Mouse (Mus musculus) stomach, postnatal 0 days (tissue): Measurements from ENCODE around the gene Gm28047. TPM values are rescaled to one million over a fixed set of nuclear protein-coding genes. Genes with fewer than 3 reads are reported as not detected.
A peak's percentile ranks its signal among the peaks of the same experiment; 100 is the strongest.

Experiments used
- ATAC-seq: fragments of 200-750 bp; cut with Nextera tagmentation; 2 replicates; pipeline ENCODE4 v1.8.0; 2017; ENCODE audit not compliant: low FRiP score, low TSS enrichment
- DNase-seq: peaks from one replicate; pipeline ENCODE4 v3.0.0-alpha.2; 2016; ENCODE audit warnings: low spot score
- H3K27ac ChIP-seq: fragments of 300-500 bp; sonication (generic); replicated peaks from 2 replicates; pipeline ENCODE4 v1.5.1; 2014; ENCODE audit warnings: mild to moderate bottlenecking, control low read depth
- H3K27me3 ChIP-seq: fragments of 300-500 bp; sonication (generic); 2 replicates; pipeline ENCODE4 v1.6.1; 2014; ENCODE audit warnings: low read length; ENCODE audit not compliant: control insufficient read depth, insufficient read depth
- H3K36me3 ChIP-seq: fragments of 300-500 bp; sonication (generic); 2 replicates; pipeline ENCODE4 v1.6.1; 2014; ENCODE audit warnings: low read length, mixed read lengths; ENCODE audit not compliant: control insufficient read depth, insufficient read depth
- H3K4me1 ChIP-seq: fragments of 300-500 bp; sonication (generic); replicated peaks from 2 replicates; pipeline ENCODE4 v1.6.1; 2014; ENCODE audit warnings: antibody characterized with exemption; ENCODE audit not compliant: control insufficient read depth, insufficient read depth
- H3K4me2 ChIP-seq: fragments of 300-500 bp; sonication (generic); replicated peaks from 2 replicates; pipeline ENCODE4 v1.6.1; 2014; ENCODE audit warnings: low read depth, mild to moderate bottlenecking, control low read depth, moderate library complexity
- H3K4me3 ChIP-seq: fragments of 300-500 bp; sonication (generic); 2 replicates; pipeline ENCODE4 v1.5.1; 2014; ENCODE audit warnings: low read depth, low read length, control low read depth
- H3K9ac ChIP-seq: fragments of 300-500 bp; sonication (generic); 2 replicates; pipeline ENCODE4 v1.6.1; 2014; ENCODE audit warnings: mild to moderate bottlenecking, low read length, control low read depth, mixed read lengths
- H3K9me3 ChIP-seq: fragments of 300-500 bp; sonication (generic); 2 replicates; pipeline ENCODE4 v1.6.1; 2016; ENCODE audit warnings: low read length; ENCODE audit not compliant: control insufficient read depth
- CTCF ChIP-seq: IDR thresholded peaks from 2 replicates; pipeline ENCODE4 v1.5.1; 2016; ENCODE audit warnings: antibody characterized with exemption, low read depth, mild to moderate bottlenecking, moderate library complexity
- EP300 ChIP-seq: optimal IDR thresholded peaks from 2 replicates; pipeline ENCODE3; 2016; ENCODE audit warnings: antibody characterized with exemption
- WGBS: fragments of 180-500 bp; shearing (Covaris S2); extraction: QIAGEN DNeasy Blood & Tissue Kit; methylation state at CpG from one replicate; pipeline ENCODE4 v1.1.7; 2014; 5-methylcytosine and 5-hydroxymethylcytosine counted together
- polyA plus RNA-seq: library from polyadenylated mRNA; unstranded; fragments of >200 nt; fragmentation: Nextera tagmentation; extraction: Ambion mirVana; gene quantifications from 2 replicates; pipeline ENCODE4 v1.2.1, GENCODE M21; 2015

Gene Gm28047
- polyA plus RNA-seq, 1 experiment from 2014 or later: not detected

DNA sequence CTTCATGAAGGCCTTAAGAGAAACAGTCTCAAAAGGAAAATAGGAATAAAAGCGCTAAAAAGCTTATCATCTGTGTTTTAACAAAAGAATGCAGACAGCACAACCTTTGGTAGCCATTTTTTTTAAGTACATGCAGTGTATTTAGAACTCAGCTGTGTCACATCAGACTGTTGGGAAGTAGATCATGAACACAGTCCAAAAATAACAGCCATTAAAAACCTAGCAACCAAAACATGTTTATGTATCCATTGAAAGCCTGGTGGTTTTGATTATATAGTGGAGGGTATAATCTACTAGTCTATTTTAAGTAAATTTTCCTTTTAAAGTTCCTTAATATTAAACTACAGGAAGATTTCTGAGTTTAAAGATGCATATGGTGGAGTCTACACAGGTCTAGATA, 34.3 kb downstream of the Gm28047 start:
- DNase-seq: no peak

GRCm38 (mm10) chr15:102589826-102590225, 35.0 kb downstream of the Gm28047 start:
- H3K36me3 ChIP-seq: 0 out of 2 replicates have a peak, but pooled peaks cover 2% of the 10 kb centered on the region
- ATAC-seq: no peak
- H3K9me3 ChIP-seq: no peaks in the 10 kb centered on the region
- 92% methylated on average over 8 of the region's 8 CpGs for WGBS
- H3K27me3 ChIP-seq: no peaks in the 10 kb centered on the region
- no peak overlapping the region for H3K9ac ChIP-seq
- TF ChIP-seq CTCF: no peak
- no peak for TF ChIP-seq EP300
- H3K4me1 ChIP-seq: 0 out of 2 replicates have a peak, but pooled peaks cover 2% of the 10 kb centered on the region
- no peak for DNase-seq
- no peak overlapping the region for H3K4me2 ChIP-seq
- H3K4me3 ChIP-seq: no peak overlapping the region
- H3K27ac ChIP-seq: no peak overlapping the region

More for the DNA sequence above, 34.3 kb downstream of the Gm28047 start:
- 69% methylated on average over 1 of the region's 1 CpGs for WGBS
- Histone ChIP-seq H3K9me3 (no peaks in the 10 kb centered on the region), H3K36me3 (0 out of 2 replicates have a peak, but pooled peaks cover 2% of the 10 kb centered on the region), H3K27ac (no peak overlapping the region), H3K27me3 (no peaks in the 10 kb centered on the region), H3K4me3 (no peak overlapping the region), H3K4me1 (0 out of 2 replicates have a peak, but pooled peaks cover 5% of the 10 kb centered on the region), H3K4me2 (no peak overlapping the region), H3K9ac (no peak overlapping the region)
- no peak for ATAC-seq
- TF ChIP-seq CTCF (no peak), EP300 (no peak)

DNA sequence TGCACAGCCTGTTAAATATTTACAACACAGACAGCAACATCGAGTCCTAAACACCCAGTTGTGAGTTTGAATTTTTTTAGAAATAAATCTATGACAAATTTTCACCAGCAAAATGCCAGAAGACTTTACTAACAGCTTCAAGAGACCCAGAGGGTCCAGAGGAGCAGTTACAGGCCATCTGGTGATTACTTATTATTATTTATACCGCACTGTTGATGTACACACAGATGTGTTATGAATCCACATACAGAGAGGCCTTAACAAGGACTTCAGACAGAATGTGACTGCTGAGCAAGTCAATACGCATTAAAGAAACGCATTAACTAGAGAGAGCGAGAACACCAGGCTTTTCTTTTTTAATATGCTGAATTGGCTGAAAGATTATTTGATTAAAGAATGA, 39.4 kb downstream of the Gm28047 start:
- Histone ChIP-seq H3K9me3 (no peaks in the 10 kb centered on the region), H3K4me2 (no peak overlapping the region), H3K4me1 (no peaks in the 10 kb centered on the region), H3K4me3 (no peak overlapping the region), H3K9ac (no peak overlapping the region), H3K27me3 (no peaks in the 10 kb centered on the region), H3K27ac (no peak overlapping the region), H3K36me3 (0 out of 2 replicates have a peak, but pooled peaks cover 2% of the 10 kb centered on the region)
- WGBS: 68% methylated on average over 5 of the region's 5 CpGs
- no peak for ATAC-seq
- no peak for DNase-seq
- no peak for TF ChIP-seq CTCF
- TF ChIP-seq EP300: no peak

- TF ChIP-seq EP300 (no peak), CTCF (no peak)
- ATAC-seq (no peak), DNase-seq (no peak)
- Histone ChIP-seq H3K4me2 (no peak overlapping the region), H3K27me3 (no peaks in the 10 kb centered on the region), H3K4me3 (no peak overlapping the region), H3K9ac (no peak overlapping the region), H3K9me3 (no peaks in the 10 kb centered on the region), H3K36me3 (0 out of 2 replicates have a peak, but pooled peaks cover 2% of the 10 kb centered on the region), H3K27ac (0 out of 2 replicates have a peak overlapping the region, but pooled peaks have one; percentile 14), H3K4me1 (no peaks in the 10 kb centered on the region)
- 67% methylated on average over 8 of the region's 8 CpGs for WGBS
Observed at GRCm38 (mm10) chr15:102583708-102584383, 41.0 kb downstream of the Gm28047 start.

DNA sequence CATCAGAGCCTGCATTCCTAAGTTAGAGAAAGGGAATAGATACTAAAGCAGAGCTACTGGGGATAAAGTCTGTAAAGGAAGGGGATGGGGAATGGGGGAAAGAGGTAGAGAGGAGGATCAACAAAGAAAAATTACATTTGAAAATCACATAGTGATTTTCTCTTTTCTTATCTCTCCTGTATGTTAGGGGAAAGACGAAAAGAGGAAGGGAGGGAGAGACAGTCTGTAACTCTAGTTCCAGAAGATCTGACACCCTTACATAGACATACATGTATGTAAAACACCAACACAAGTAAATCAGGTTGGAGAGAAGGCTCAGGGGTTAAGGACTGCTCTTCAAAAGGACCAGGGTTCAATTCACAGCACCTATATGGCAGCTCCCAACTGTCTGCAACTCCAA, 43.7 kb downstream of the Gm28047 start:
- Histone ChIP-seq H3K4me1 (no peaks in the 10 kb centered on the region), H3K9ac (no peak overlapping the region), H3K27ac (no peak overlapping the region), H3K36me3 (no peaks in the 10 kb centered on the region), H3K9me3 (no peaks in the 10 kb centered on the region), H3K27me3 (no peaks in the 10 kb centered on the region), H3K4me3 (no peak overlapping the region), H3K4me2 (no peak overlapping the region)
- no peak for DNase-seq
- TF ChIP-seq EP300 (no peak), CTCF (no peak)
- ATAC-seq: no peak
- 80% methylated on average over 1 of the region's 1 CpGs for WGBS

DNA sequence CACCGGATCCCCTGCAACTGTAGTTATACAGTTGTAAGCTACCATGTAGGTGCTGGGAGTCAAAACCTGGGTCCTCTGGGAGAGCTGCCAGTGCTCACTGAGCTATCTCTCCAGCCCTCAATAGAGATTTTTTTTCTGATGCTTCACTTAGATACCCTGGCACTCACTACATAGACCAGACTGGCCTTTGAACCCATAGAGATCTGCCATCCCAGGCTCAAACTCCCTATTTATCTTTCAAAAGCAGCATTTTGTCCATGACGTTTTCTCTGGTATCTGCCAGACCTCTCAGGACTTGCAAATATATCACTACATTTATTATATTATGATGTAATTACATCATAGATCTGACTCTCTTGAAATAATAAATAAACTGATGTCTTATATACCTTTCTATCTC, 46.5 kb downstream of the Gm28047 start:
- H3K27me3 ChIP-seq: no peaks in the 10 kb centered on the region
- no peaks in the 10 kb centered on the region for H3K4me1 ChIP-seq
- H3K9me3 ChIP-seq: no peaks in the 10 kb centered on the region
- no peak overlapping the region for H3K4me2 ChIP-seq
- TF ChIP-seq CTCF (no peak), EP300 (no peak)
- H3K9ac ChIP-seq: no peak overlapping the region
- H3K27ac ChIP-seq: no peak overlapping the region
- H3K36me3 ChIP-seq: no peaks in the 10 kb centered on the region
- H3K4me3 ChIP-seq: no peak overlapping the region
- ATAC-seq (no peak), DNase-seq (no peak)
- 82% methylated on average over 2 of the region's 2 CpGs for WGBS
